Mouse (Mus musculus): ENCODE data around the gene Cadm4. TPM values are rescaled to one million over a fixed set of nuclear protein-coding genes. Genes with fewer than 3 reads are reported as not detected.

The Cadm4 gene
- 6.7 and 7.9 TPM in 2 replicates for polyA plus RNA-seq (2015; fragmentation: Nextera tagmentation; extraction: Ambion mirVana)

DNA sequence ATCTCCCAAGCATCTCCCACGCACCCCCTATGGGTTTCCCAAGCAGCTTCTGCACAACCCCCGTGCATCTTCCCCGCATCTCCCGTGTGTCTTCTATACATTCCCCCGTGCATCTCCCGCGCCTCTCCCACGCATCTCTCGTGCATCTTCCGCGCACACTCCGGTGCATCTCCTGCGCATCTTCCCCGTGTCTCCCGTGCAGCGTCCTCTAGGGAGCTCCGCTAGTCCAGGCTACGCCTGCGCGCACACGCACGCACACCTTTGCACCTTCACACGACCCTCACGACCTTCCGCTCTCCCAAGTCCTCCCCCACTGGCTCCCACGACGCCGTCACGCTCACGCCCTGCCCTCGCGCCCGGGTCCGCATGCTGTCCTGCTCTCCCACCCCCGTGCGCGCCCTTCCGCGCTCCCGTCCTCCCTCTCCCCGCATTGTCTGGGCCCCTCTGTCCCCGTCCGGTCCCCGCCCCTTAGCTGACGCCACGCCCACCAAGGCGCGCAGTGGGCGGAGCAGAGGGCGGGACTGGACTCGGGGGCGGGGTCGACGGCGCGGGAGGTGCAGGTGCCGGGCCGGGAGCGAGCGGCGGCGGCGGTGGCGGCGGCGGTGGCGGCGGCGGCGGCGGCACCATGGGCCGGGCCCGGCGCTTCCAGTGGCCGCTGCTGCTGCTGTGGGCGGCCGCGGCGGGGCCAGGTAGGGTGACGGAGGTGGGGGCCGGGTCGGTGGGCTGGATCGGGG, at the start of gene Cadm4:
TSS of gene Cadm4 (plus strand) at position 550 of the 734 bp plus-strand sequence.
- Histone ChIP-seq H3K27me3 (peaks cover 43% of the 10 kb centered on the region), H3K27ac (no peak within 1 kb of the TSS)
- under 1% methylated on average over 67 of the region's 83 CpGs for WGBS

DNA sequence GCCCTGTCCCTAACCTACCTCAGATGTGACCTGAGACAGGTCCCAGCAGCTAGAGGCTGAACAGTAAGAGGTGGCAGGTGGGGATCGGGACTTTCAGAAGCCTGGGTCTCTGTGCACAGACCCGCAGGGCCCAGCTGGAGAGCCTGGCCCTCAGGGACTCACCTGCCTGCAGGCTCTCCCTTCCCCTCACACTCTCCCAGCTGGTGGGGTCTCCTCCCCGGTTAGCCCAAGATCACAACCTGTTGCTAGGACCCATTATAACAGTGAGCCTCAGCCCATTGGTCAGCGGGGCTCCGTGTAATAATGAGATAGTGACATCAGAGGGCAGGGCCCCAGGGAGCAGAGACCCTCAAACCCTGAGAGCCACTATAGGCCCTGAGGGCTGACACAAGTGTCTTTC, 46.5 kb upstream of the Cadm4 start:
- no peak overlapping the region for H3K27ac ChIP-seq
- 74% methylated on average over 5 of the region's 5 CpGs for WGBS

More for the DNA sequence above, at the start of gene Cadm4:
- ATAC-seq (ENCODE audit: insufficient number of reproducible peaks, insufficient read depth, low FRiP score, low TSS enrichment, low read depth) = peak; percentile 69
- Histone ChIP-seq H3K9me3 (0 out of 2 replicates have a peak, but pooled peaks cover 2% of the 10 kb centered on the region), H3K36me3 (no peaks in the 10 kb centered on the region), H3K9ac (peak within 1 kb of the TSS; percentile 75), H3K4me2 (peak within 1 kb of the TSS; percentile 95), H3K4me1 (peaks cover 14% of the 10 kb centered on the region), H3K4me3 (peak within 1 kb of the TSS; percentile 68)

DNA sequence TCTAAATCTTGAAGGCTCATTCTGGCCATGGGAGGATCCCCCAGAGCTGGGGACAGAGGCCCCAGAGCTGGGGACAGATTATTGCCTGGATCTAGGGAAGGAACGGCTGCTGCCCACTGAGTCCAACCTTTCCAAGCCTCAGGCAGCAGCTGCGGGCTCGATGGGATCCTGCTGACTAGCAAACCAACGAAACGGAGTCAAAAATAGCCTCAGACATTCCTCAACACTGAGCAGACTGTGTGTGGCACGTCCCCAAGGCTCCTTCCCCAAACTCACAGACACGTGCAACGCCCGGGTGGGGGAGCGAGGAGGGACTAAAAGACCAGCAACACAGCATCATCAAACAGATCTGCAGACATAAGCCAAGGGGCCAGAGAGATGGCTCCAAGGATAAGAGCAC, 43.8 kb upstream of the Cadm4 start:
- Histone ChIP-seq H3K4me3 (no peak overlapping the region), H3K9ac (no peak overlapping the region), H3K4me1 (0 out of 2 replicates have a peak, but pooled peaks cover 2% of the 10 kb centered on the region), H3K9me3 (no peaks in the 10 kb centered on the region), H3K27ac (no peak overlapping the region), H3K27me3 (peaks cover 9% of the 10 kb centered on the region), H3K36me3 (no peaks in the 10 kb centered on the region), H3K4me2 (no peak overlapping the region)
- no peak for ATAC-seq (ENCODE audit: insufficient number of reproducible peaks, insufficient read depth, low FRiP score, low TSS enrichment, low read depth)
- WGBS = 53% methylated on average over 10 of the region's 10 CpGs

More for the DNA sequence above, 46.5 kb upstream of the Cadm4 start:
- H3K4me1 ChIP-seq = 0 out of 2 replicates have a peak, but pooled peaks cover 2% of the 10 kb centered on the region
- no peak for ATAC-seq (ENCODE audit: insufficient number of reproducible peaks, insufficient read depth, low FRiP score, low TSS enrichment, low read depth)
- H3K9me3 ChIP-seq = 0 out of 2 replicates have a peak, but pooled peaks cover 4% of the 10 kb centered on the region
- H3K4me3 ChIP-seq = no peak overlapping the region
- H3K9ac ChIP-seq = no peak overlapping the region
- H3K4me2 ChIP-seq = no peak overlapping the region
- H3K36me3 ChIP-seq = no peaks in the 10 kb centered on the region
- peaks cover 20% of the 10 kb centered on the region for H3K27me3 ChIP-seq

DNA sequence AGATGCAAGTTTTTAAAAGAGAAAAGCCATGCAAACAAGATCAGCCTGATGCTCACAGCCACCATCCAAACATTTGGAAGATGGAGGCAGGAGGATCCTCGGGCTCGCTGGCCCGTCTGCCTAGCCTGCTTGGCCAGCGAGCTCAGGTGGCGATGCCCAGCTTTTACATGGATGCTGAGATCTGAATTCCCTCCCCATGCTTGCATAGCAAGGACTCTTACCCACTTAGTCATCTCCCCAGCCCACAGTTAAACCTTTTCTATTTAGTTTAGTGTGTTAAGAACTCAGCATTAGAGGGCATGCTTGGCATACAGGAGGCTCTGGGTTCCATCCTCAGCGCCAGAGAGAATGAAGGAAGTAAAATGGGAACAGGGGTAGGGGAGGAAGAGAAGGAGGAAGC, 42.6 kb upstream of the Cadm4 start:
- no peak for ATAC-seq (ENCODE audit: insufficient number of reproducible peaks, insufficient read depth, low FRiP score, low TSS enrichment, low read depth)
- H3K9me3 ChIP-seq = no peaks in the 10 kb centered on the region
- H3K4me1 ChIP-seq = 0 out of 2 replicates have a peak, but pooled peaks cover 2% of the 10 kb centered on the region
- no peak overlapping the region for H3K4me3 ChIP-seq
- H3K4me2 ChIP-seq = no peak overlapping the region
- WGBS = 82% methylated on average over 6 of the region's 6 CpGs
- H3K27ac ChIP-seq = no peak overlapping the region
- no peaks in the 10 kb centered on the region for H3K27me3 ChIP-seq
- no peak overlapping the region for H3K9ac ChIP-seq
- no peaks in the 10 kb centered on the region for H3K36me3 ChIP-seq

DNA sequence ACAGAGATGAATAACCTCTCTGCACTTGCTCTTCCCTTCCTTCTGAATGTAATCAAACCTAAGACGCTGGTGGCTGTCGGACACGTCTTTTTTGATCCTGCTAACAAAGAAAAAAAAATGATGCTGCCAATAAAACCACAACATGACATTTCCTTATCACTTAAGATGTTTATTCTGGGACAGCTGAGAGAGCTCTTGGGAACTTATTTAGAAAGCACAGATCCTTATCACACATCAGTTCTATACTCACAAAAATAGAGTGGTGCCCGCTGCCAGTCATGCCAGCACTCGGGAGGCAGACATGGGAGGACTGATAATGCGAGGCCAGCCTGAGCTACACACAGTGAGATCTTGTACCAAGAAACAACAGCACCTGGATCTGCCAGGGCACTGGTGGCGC, 41.9 kb upstream of the Cadm4 start:
- WGBS = 72% methylated on average over 7 of the region's 7 CpGs

DNA sequence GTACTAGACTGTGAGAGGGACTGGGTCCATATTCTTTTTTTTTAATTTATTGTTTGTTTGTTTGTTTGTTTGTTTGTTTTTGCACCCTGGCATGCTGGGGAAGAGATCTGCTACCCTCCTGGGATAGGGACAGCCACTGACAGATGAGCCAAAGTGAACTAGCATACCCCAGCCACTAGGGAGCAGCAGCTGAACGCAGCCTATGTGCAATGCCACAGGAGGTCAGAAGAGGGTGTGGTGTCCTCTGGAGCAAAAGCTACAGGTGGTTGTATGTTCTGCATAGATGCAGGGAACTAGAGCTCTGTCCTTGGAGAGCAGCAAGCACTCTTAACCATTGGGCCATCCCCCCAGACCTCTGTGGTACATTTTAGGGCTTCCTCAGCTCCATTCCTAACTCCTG, 40.0 kb upstream of the Cadm4 start:
- 6% methylated on average over 1 of the region's 1 CpGs for WGBS
- ATAC-seq (ENCODE audit: insufficient number of reproducible peaks, insufficient read depth, low FRiP score, low TSS enrichment, low read depth) = no peak
- no peak overlapping the region for H3K4me2 ChIP-seq
- H3K27ac ChIP-seq = no peak overlapping the region
- H3K36me3 ChIP-seq = no peaks in the 10 kb centered on the region
- H3K27me3 ChIP-seq = no peaks in the 10 kb centered on the region
- H3K9ac ChIP-seq = no peak overlapping the region
- H3K4me3 ChIP-seq = no peak overlapping the region
- no peaks in the 10 kb centered on the region for H3K9me3 ChIP-seq
- H3K4me1 ChIP-seq = 0 out of 2 replicates have a peak, but pooled peaks cover 2% of the 10 kb centered on the region

More for the DNA sequence above, 41.9 kb upstream of the Cadm4 start:
- H3K27ac ChIP-seq = no peak overlapping the region
- no peaks in the 10 kb centered on the region for H3K27me3 ChIP-seq
- no peak overlapping the region for H3K4me2 ChIP-seq
- no peak for ATAC-seq (ENCODE audit: insufficient number of reproducible peaks, insufficient read depth, low FRiP score, low TSS enrichment, low read depth)
- no peak overlapping the region for H3K4me3 ChIP-seq
- H3K36me3 ChIP-seq = no peaks in the 10 kb centered on the region
- H3K9ac ChIP-seq = no peak overlapping the region
- H3K9me3 ChIP-seq = no peaks in the 10 kb centered on the region
- H3K4me1 ChIP-seq = 0 out of 2 replicates have a peak, but pooled peaks cover 2% of the 10 kb centered on the region

DNA sequence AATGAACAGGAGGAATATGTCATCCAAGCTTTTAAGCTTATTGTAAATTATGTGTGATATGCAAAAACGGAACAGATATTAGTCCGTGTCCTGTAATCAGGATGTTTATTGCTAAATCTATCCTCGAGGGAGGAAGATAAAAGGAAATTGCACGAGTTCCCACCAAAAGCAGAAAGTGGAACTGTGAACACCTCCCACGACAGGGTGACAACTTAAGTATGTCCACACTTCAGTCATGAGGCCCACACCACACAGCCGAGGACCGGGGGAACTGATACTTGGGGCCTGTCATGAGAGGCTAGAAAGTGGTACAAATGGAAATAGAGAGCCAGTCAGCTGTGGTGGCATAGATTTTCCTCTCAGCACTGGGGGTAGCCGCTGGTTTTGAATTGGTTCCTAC, 39.5 kb upstream of the Cadm4 start:
- no peak overlapping the region for H3K9ac ChIP-seq
- no peak for ATAC-seq (ENCODE audit: insufficient number of reproducible peaks, insufficient read depth, low FRiP score, low TSS enrichment, low read depth)
- H3K4me1 ChIP-seq = 0 out of 2 replicates have a peak, but pooled peaks cover 2% of the 10 kb centered on the region
- 75% methylated on average over 8 of the region's 8 CpGs for WGBS
- no peaks in the 10 kb centered on the region for H3K27me3 ChIP-seq
- H3K9me3 ChIP-seq = no peaks in the 10 kb centered on the region
- H3K27ac ChIP-seq = no peak overlapping the region
- no peaks in the 10 kb centered on the region for H3K36me3 ChIP-seq
- H3K4me2 ChIP-seq = no peak overlapping the region
- no peak overlapping the region for H3K4me3 ChIP-seq

DNA sequence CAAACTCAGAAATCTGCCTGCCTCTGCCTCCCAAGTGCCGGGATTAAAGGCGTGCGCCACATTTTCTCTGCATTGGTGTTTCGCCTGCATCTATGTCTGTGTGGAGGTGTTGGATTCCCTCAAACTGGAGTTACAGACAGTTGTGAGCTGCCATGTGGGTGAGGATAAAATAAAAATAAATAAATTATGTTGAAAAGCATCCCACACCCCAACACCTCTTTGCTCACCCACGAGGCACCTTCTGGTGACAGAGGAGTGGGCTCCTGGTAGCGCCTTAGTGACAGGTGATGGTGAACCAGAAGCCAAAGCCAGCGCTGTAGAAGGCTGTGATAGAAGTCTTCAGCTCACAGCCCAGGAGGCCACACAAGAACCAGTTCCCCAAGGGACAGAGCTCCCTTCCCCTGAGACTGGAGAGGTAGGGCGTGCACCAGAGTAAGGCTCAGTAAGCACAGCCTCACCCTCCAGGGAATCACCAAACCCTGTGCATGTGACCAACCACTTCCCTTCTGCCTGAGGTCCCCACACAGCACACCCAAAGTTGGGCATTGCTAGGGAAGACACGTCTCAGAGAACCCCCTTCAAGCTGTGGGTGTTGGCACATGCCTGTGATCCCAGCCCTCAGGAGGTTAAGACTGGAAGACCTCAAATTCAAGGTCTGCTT, 36.4 kb upstream of the Cadm4 start:
- H3K27me3 ChIP-seq = no peaks in the 10 kb centered on the region
- ATAC-seq (ENCODE audit: insufficient number of reproducible peaks, insufficient read depth, low FRiP score, low TSS enrichment, low read depth) = no peak
- 89% methylated on average over 9 of the region's 9 CpGs for WGBS

DNA sequence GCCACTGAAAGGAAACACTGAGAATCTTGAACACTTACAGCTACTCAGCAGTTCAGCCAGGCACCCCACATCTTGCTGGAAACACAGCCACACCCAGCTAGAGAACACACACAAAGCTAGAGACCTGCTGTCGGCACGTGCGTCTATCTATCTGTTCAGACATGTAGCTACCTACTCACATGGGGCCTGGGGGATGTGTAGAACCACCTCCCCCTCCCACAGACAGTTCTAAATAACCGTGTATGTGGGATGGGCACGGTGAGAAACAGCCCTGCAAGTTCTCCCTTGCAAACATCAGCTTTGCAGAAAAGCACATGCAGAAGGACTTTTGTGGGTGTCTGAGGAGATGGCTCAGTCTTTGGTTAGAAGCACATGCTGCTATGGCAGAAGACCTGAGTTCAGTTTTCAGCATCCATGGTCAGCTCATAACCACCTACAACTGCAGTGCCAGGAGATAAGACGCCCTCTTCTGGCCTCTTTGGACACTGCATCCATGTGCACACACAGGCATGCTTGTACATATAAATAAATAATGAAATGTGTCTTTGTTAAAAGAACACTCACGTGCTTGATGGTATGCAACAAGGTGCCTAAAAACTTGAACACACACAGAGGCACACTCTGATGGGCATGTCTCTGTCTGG, 35.0 kb upstream of the Cadm4 start:
- no peaks in the 10 kb centered on the region for H3K36me3 ChIP-seq
- no peak overlapping the region for H3K27ac ChIP-seq
- H3K27me3 ChIP-seq = no peaks in the 10 kb centered on the region
- H3K4me1 ChIP-seq = no peaks in the 10 kb centered on the region
- 70% methylated on average over 7 of the region's 7 CpGs for WGBS
- H3K9ac ChIP-seq = no peak overlapping the region
- no peaks in the 10 kb centered on the region for H3K9me3 ChIP-seq
- no peak overlapping the region for H3K4me3 ChIP-seq
- H3K4me2 ChIP-seq = no peak overlapping the region
- no peak for ATAC-seq (ENCODE audit: insufficient number of reproducible peaks, insufficient read depth, low FRiP score, low TSS enrichment, low read depth)

More for the DNA sequence above, 36.4 kb upstream of the Cadm4 start:
- H3K36me3 ChIP-seq = no peaks in the 10 kb centered on the region
- H3K4me1 ChIP-seq = no peaks in the 10 kb centered on the region
- H3K9me3 ChIP-seq = no peaks in the 10 kb centered on the region
- H3K4me3 ChIP-seq = no peak overlapping the region
- no peak overlapping the region for H3K27ac ChIP-seq
- H3K9ac ChIP-seq = no peak overlapping the region
- H3K4me2 ChIP-seq = no peak overlapping the region

DNA sequence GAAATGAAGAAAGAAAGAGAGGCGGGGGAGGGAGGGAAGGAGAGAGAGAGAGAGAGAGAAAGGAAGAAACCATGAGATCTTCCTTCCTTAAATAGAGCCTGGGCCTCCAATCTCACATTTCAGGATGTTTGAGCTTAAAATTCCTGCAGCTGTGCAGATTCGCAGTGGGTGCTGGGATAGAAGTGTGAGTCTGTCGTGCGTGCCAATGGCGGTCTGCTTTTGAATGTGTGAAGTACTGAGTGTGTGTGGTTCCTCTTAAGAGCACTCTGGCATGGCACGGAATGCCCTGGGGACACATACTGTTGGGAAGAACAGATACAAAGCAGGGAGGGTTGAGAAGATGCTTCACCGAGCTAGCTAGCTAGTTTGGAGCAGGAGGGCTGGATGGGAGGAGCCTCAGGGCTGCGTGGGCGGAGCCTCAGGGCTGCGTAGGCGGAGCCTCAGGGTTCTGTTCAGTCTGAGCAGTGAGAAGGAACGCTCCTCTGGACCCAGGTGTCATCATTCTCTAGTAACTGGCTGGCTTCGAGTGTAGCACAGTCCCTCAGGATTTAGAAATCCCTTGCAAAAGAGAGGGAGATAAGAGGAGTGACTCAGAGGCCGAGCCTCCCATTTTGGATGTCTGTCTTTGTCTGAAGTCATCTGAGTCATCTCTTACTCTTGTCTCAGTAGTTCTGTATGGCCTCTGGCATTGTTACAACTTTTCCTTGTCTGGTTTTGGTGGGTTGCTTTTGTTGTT, 32.9 kb upstream of the Cadm4 start:
- no peak for ATAC-seq (ENCODE audit: insufficient number of reproducible peaks, insufficient read depth, low FRiP score, low TSS enrichment, low read depth)
- Histone ChIP-seq H3K27me3 (no peaks in the 10 kb centered on the region), H3K36me3 (no peaks in the 10 kb centered on the region), H3K27ac (no peak overlapping the region), H3K4me1 (no peaks in the 10 kb centered on the region), H3K9ac (no peak overlapping the region), H3K4me3 (no peak overlapping the region), H3K4me2 (no peak overlapping the region), H3K9me3 (no peaks in the 10 kb centered on the region)
- WGBS = 58% methylated on average over 14 of the region's 14 CpGs

DNA sequence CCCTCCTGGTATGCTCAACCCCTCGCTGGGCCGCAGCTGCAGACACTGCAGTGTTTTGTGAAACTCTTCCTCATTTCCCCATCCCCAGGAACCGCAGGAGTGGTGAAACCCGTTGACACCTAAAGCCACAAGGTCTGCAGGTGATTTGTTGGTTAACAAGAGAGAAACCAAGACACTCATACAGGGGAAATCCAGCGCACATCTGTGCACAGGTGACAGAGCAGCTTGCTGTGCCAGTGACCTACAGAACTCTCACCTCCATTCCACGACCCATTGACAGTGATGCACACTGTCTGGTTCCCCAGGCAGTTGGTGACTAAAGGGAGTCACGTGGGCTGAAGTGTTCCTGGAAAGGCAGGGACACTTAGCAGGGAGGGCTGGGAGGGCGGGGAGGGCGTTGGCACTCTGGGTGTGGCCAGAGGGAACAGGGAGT, 31.2 kb upstream of the Cadm4 start:
- no peak overlapping the region for H3K4me2 ChIP-seq
- H3K4me3 ChIP-seq = no peak overlapping the region
- WGBS = 66% methylated on average over 9 of the region's 9 CpGs
- no peaks in the 10 kb centered on the region for H3K27me3 ChIP-seq
- no peak overlapping the region for H3K27ac ChIP-seq
- no peak for ATAC-seq (ENCODE audit: insufficient number of reproducible peaks, insufficient read depth, low FRiP score, low TSS enrichment, low read depth)
- H3K9me3 ChIP-seq = no peaks in the 10 kb centered on the region
- no peaks in the 10 kb centered on the region for H3K36me3 ChIP-seq
- no peaks in the 10 kb centered on the region for H3K4me1 ChIP-seq
- no peak overlapping the region for H3K9ac ChIP-seq
